Mouse (Mus musculus): ENCODE data around the gene Olfr1189. TPM values are rescaled to one million over a fixed set of nuclear protein-coding genes. Genes with fewer than 3 reads are reported as not detected.
"Not testable (repeated sequence)": the region's sequence is repeated elsewhere in the genome, so short reads cannot be mapped to it uniquely, and the experiment has no call there.

Gene Olfr1189
- polyA plus RNA-seq (2015; fragmentation: Nextera tagmentation; extraction: Ambion mirVana) = not detected in 2 replicates

DNA sequence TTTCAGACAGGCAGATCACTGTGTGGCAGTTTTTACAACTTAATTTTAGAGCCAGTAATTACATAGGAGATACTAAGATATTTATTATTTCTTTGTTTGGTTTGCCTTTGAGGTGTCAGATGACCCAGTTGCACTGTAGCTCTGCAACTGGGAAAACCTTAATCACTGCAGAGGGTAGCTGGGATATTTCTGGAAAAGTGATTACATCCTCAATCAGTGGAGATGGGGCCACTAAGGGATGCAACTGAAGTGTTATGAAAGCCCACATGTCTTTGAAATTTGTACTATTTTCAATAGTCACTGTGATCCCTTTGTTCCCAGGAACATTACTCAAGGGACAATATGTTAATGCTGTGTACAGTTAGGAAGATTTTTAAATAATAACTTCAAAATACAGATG is at the start of gene Olfr1189:
Gene Olfr1189 (plus strand): TSS at position 301 of the 400 bp plus-strand sequence.
- no peaks in the 10 kb centered on the region for H3K36me3 ChIP-seq (ENCODE audit: control insufficient read depth, insufficient read depth)
- no peaks in the 10 kb centered on the region for H3K9me3 ChIP-seq (ENCODE audit: control insufficient read depth)
- H3K27me3 ChIP-seq (replicated peaks; ENCODE audit: control insufficient read depth, insufficient read depth, low read length) = no peaks in the 10 kb centered on the region
- no peak for TF ChIP-seq CTCF (IDR thresholded peaks at IDR 0.05; ENCODE audit: low read depth)
- no peak within 1 kb of the TSS for H3K9ac ChIP-seq (ENCODE audit: low read depth, low read length)
- H3K4me2 ChIP-seq (replicated peaks; ENCODE audit: low read depth) = no peak within 1 kb of the TSS
- H3K4me3 ChIP-seq (ENCODE audit: low read depth, low read length) = no peak within 1 kb of the TSS
- no peak for ATAC-seq
- no peak within 1 kb of the TSS for H3K27ac ChIP-seq (ENCODE audit: low read depth, low read length)
- H3K4me1 ChIP-seq (replicated peaks; ENCODE audit: control insufficient read depth, insufficient read depth, low read length) = no peaks in the 10 kb centered on the region

DNA sequence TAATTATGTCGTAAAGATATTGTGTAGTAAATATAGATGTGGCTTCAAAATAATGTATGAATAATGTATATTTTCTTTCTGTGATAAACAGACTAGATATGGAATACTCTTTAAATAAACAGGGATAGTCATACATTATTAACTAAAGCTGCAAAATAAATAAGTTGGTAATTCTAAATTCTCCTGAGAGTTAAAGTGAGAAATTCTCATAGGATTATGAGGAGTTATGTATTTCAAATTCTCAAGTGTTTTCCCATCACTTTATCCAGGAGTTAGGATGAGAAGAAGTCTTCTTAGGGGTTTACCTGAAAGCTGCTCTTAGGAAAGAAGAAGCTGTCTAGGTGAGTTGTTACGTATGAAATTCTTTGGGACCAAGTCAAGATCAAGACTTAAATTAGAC is 29.6 kb upstream of the Olfr1189 start, which contains the start of gene Olfr1188:
Gene Olfr1188 (plus strand): TSS at position 301 of the 400 bp plus-strand sequence.
- H3K4me1 ChIP-seq (replicated peaks; ENCODE audit: control insufficient read depth, insufficient read depth, low read length) = no peaks in the 10 kb centered on the region
- H3K9me3 ChIP-seq (ENCODE audit: control insufficient read depth) = no peaks in the 10 kb centered on the region
- H3K4me3 ChIP-seq (ENCODE audit: low read depth, low read length) = no peak within 1 kb of the TSS
- ATAC-seq = no peak
- no peaks in the 10 kb centered on the region for H3K36me3 ChIP-seq (ENCODE audit: control insufficient read depth, insufficient read depth)
- 84% methylated on average over 2 of the region's 2 CpGs for WGBS
- no peak within 1 kb of the TSS for H3K9ac ChIP-seq (ENCODE audit: low read depth, low read length)
- no peak within 1 kb of the TSS for H3K27ac ChIP-seq (ENCODE audit: low read depth, low read length)
- H3K4me2 ChIP-seq (replicated peaks; ENCODE audit: low read depth) = no peak within 1 kb of the TSS
- no peak for TF ChIP-seq CTCF (IDR thresholded peaks at IDR 0.05; ENCODE audit: low read depth)
- H3K27me3 ChIP-seq (replicated peaks; ENCODE audit: control insufficient read depth, insufficient read depth, low read length) = no peaks in the 10 kb centered on the region

DNA sequence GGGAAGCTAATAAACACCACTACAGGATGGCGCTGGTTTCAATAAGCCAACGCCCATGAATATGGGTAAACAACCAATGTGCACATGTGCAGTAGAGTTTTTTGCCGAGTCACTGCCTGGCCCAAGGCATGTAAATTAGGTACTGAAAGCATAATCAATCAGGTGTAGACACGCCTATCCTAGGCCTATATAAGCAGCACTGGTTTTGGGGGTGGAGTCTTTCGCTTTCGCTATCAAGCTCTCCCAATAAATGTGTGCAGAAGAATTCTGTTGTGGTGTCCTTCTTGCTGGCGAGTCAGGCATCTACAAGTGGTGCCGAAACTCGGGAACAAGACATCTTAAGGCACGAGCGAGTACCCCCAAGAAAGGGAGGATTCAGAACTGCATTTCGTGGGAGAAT is 13.6 kb upstream of the Olfr1189 start:
- H3K9ac ChIP-seq (ENCODE audit: low read depth, low read length); H3K4me2 ChIP-seq (replicated peaks; ENCODE audit: low read depth); ATAC-seq; H3K4me3 ChIP-seq (ENCODE audit: low read depth, low read length); H3K27ac ChIP-seq (ENCODE audit: low read depth, low read length); H3K27me3 ChIP-seq (replicated peaks; ENCODE audit: control insufficient read depth, insufficient read depth, low read length); H3K9me3 ChIP-seq (ENCODE audit: control insufficient read depth); H3K36me3 ChIP-seq (ENCODE audit: control insufficient read depth, insufficient read depth); H3K4me1 ChIP-seq (replicated peaks; ENCODE audit: control insufficient read depth, insufficient read depth, low read length): not testable (repeated sequence)
- WGBS = 90% methylated on average over 12 of the region's 12 CpGs

DNA sequence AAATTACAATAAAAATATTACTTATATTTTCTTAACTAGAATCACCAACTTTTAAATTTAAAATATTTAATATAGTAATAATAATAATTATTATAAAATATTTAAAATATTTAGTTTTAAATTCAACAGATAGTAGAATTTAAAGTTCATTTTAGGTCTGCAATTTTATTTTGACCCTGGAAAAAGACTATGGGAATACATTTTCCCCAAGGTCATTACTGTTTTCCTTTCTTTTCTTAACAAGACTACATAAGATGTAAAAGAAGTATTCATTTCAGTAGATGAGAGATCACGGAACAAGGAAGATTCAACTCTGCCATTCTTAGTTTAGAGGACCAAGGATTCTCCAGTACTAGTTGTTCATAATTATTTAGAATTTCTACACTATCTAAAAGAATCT is 54.0 kb downstream of the Olfr1189 start, which contains the start of gene Olfr1191-ps1:
Gene Olfr1191-ps1 (plus strand): TSS at position 301 of the 400 bp plus-strand sequence.
- not testable (repeated sequence) for H3K27ac ChIP-seq (ENCODE audit: low read depth, low read length); H3K4me2 ChIP-seq (replicated peaks; ENCODE audit: low read depth); H3K9ac ChIP-seq (ENCODE audit: low read depth, low read length); H3K4me1 ChIP-seq (replicated peaks; ENCODE audit: control insufficient read depth, insufficient read depth, low read length); ATAC-seq; H3K4me3 ChIP-seq (ENCODE audit: low read depth, low read length); H3K36me3 ChIP-seq (ENCODE audit: control insufficient read depth, insufficient read depth); H3K9me3 ChIP-seq (ENCODE audit: control insufficient read depth); H3K27me3 ChIP-seq (replicated peaks; ENCODE audit: control insufficient read depth, insufficient read depth, low read length)
- WGBS = 94% methylated on average over 1 of the region's 1 CpGs

Other genes with a start within 250 kb of the Olfr1189 start
- not detected in 2 replicates for gene Olfr1176, start 249.7 kb upstream of the Olfr1189 start, polyA plus RNA-seq (2015; fragmentation: Nextera tagmentation; extraction: Ambion mirVana)
- gene Olfr1177-ps, start 240.0 kb upstream of the Olfr1189 start, polyA plus RNA-seq (2015; fragmentation: Nextera tagmentation; extraction: Ambion mirVana) = not detected in 2 replicates
- gene Olfr1178, start 199.4 kb upstream of the Olfr1189 start, polyA plus RNA-seq (2015; fragmentation: Nextera tagmentation; extraction: Ambion mirVana) = not detected in 2 replicates
- gene Olfr1179, start 180.0 kb upstream of the Olfr1189 start, polyA plus RNA-seq (2015; fragmentation: Nextera tagmentation; extraction: Ambion mirVana) = not detected in 2 replicates
- gene Olfr1180, start 167.3 kb upstream of the Olfr1189 start, polyA plus RNA-seq (2015; fragmentation: Nextera tagmentation; extraction: Ambion mirVana) = not detected in 2 replicates
- gene Olfr1181, start 160.3 kb upstream of the Olfr1189 start, polyA plus RNA-seq (2015; fragmentation: Nextera tagmentation; extraction: Ambion mirVana) = not detected in 2 replicates
- not detected in 2 replicates for gene Gm13757, start 137.3 kb upstream of the Olfr1189 start, polyA plus RNA-seq (2015; fragmentation: Nextera tagmentation; extraction: Ambion mirVana)
- not detected in 2 replicates for gene Olfr1183, start 131.6 kb upstream of the Olfr1189 start, polyA plus RNA-seq (2015; fragmentation: Nextera tagmentation; extraction: Ambion mirVana)
- not detected in 2 replicates for gene Olfr1184, start 102.9 kb upstream of the Olfr1189 start, polyA plus RNA-seq (2015; fragmentation: Nextera tagmentation; extraction: Ambion mirVana)
- not detected in 2 replicates for gene Olfr1185-ps1, start 93.1 kb upstream of the Olfr1189 start, polyA plus RNA-seq (2015; fragmentation: Nextera tagmentation; extraction: Ambion mirVana)
- gene Olfr1186, start 67.9 kb upstream of the Olfr1189 start, polyA plus RNA-seq (2015; fragmentation: Nextera tagmentation; extraction: Ambion mirVana) = not detected in 2 replicates
- not detected in 2 replicates for gene Olfr1188, start 29.5 kb upstream of the Olfr1189 start, polyA plus RNA-seq (2015; fragmentation: Nextera tagmentation; extraction: Ambion mirVana)
- gene Olfr1191-ps1, start 54.1 kb downstream of the Olfr1189 start, polyA plus RNA-seq (2015; fragmentation: Nextera tagmentation; extraction: Ambion mirVana) = not detected in 2 replicates
- gene Olfr1192-ps1, start 62.1 kb downstream of the Olfr1189 start, polyA plus RNA-seq (2015; fragmentation: Nextera tagmentation; extraction: Ambion mirVana) = not detected in 2 replicates
- gene Olfr1193, start 89.2 kb downstream of the Olfr1189 start, polyA plus RNA-seq (2015; fragmentation: Nextera tagmentation; extraction: Ambion mirVana) = not detected in 2 replicates
- not detected in 2 replicates for gene Olfr1195, start 102.7 kb downstream of the Olfr1189 start, polyA plus RNA-seq (2015; fragmentation: Nextera tagmentation; extraction: Ambion mirVana)
- not detected in 2 replicates for gene Olfr1196, start 118.1 kb downstream of the Olfr1189 start, polyA plus RNA-seq (2015; fragmentation: Nextera tagmentation; extraction: Ambion mirVana)
- not detected in 2 replicates for gene Olfr1197, start 145.9 kb downstream of the Olfr1189 start, polyA plus RNA-seq (2015; fragmentation: Nextera tagmentation; extraction: Ambion mirVana)
- gene Olfr1198, start 164.9 kb downstream of the Olfr1189 start, polyA plus RNA-seq (2015; fragmentation: Nextera tagmentation; extraction: Ambion mirVana) = not detected in 2 replicates
- gene Olfr1199, start 174.0 kb downstream of the Olfr1189 start, polyA plus RNA-seq (2015; fragmentation: Nextera tagmentation; extraction: Ambion mirVana) = not detected in 2 replicates
- not detected in 2 replicates for gene Olfr1200, start 184.0 kb downstream of the Olfr1189 start, polyA plus RNA-seq (2015; fragmentation: Nextera tagmentation; extraction: Ambion mirVana)
- gene Olfr1201, start 206.6 kb downstream of the Olfr1189 start, polyA plus RNA-seq (2015; fragmentation: Nextera tagmentation; extraction: Ambion mirVana) = not detected in 2 replicates
- gene Olfr1202, start 228.0 kb downstream of the Olfr1189 start, polyA plus RNA-seq (2015; fragmentation: Nextera tagmentation; extraction: Ambion mirVana) = not detected in 2 replicates
- gene Olfr1205, start 243.3 kb downstream of the Olfr1189 start, polyA plus RNA-seq (2015; fragmentation: Nextera tagmentation; extraction: Ambion mirVana) = not detected in 2 replicates

All from intestine, postnatal 0 days (tissue).